Mouse (Mus musculus) kidney, embryonic 15.5 days (tissue): ENCODE results near the gene Mrpl42. TPM values are rescaled to one million over a fixed set of nuclear protein-coding genes. Genes with fewer than 3 reads are reported as not detected.

Experiments
- ATAC-seq: fragments of 200-750 bp; cut with Nextera tagmentation; replicated peaks from 2 replicates; pipeline ENCODE4 v1.8.0; 2017; ENCODE audit warnings: moderate TSS enrichment; ENCODE audit not compliant: low FRiP score
- H3K27ac ChIP-seq: fragments of 300-500 bp; sonication (generic); 2 replicates; pipeline ENCODE4 v1.5.1; 2015; ENCODE audit warnings: mild to moderate bottlenecking, inconsistent platforms
- H3K27me3 ChIP-seq: fragments of 300-500 bp; sonication (generic); 2 replicates; pipeline ENCODE4 v1.6.1; 2015; ENCODE audit warnings: inconsistent platforms
- H3K36me3 ChIP-seq: fragments of 300-500 bp; sonication (generic); 2 replicates; pipeline ENCODE4 v1.6.1; 2015; ENCODE audit warnings: inconsistent platforms
- H3K4me1 ChIP-seq: fragments of 300-500 bp; sonication (generic); 2 replicates; pipeline ENCODE4 v1.6.1; 2015; ENCODE audit warnings: inconsistent platforms
- H3K4me2 ChIP-seq: fragments of 300-500 bp; sonication (generic); 2 replicates; pipeline ENCODE4 v1.6.1; 2015; ENCODE audit warnings: moderate library complexity, mild to moderate bottlenecking, inconsistent platforms
- H3K4me3 ChIP-seq: fragments of 300-500 bp; sonication (generic); replicated peaks from 2 replicates; pipeline ENCODE4 v1.5.1; 2015; ENCODE audit warnings: mild to moderate bottlenecking, inconsistent platforms
- H3K9ac ChIP-seq: fragments of 300-500 bp; sonication (generic); 2 replicates; pipeline ENCODE4 v1.6.1; 2015; ENCODE audit warnings: mild to moderate bottlenecking, inconsistent platforms
- H3K9me3 ChIP-seq: fragments of 300-500 bp; sonication (generic); replicated peaks from 2 replicates; pipeline ENCODE4 v1.6.1; 2016; ENCODE audit warnings: inconsistent platforms
- WGBS: fragments of 180-500 bp; shearing (Covaris S2); methylation state at CpG from one replicate; pipeline ENCODE4 v1.1.7; 2015; ENCODE audit warnings: mixed read lengths; 5-methylcytosine and 5-hydroxymethylcytosine counted together
- polyA plus RNA-seq: library from polyadenylated mRNA; unstranded; fragments of >200 nt; fragmentation: Nextera tagmentation; extraction: Ambion mirVana; gene quantifications from 2 replicates; pipeline ENCODE4 v1.2.1, GENCODE M21; 2015

The Mrpl42 gene
- polyA plus RNA-seq, 1 experiment from 2014 or later = 337 TPM

DNA sequence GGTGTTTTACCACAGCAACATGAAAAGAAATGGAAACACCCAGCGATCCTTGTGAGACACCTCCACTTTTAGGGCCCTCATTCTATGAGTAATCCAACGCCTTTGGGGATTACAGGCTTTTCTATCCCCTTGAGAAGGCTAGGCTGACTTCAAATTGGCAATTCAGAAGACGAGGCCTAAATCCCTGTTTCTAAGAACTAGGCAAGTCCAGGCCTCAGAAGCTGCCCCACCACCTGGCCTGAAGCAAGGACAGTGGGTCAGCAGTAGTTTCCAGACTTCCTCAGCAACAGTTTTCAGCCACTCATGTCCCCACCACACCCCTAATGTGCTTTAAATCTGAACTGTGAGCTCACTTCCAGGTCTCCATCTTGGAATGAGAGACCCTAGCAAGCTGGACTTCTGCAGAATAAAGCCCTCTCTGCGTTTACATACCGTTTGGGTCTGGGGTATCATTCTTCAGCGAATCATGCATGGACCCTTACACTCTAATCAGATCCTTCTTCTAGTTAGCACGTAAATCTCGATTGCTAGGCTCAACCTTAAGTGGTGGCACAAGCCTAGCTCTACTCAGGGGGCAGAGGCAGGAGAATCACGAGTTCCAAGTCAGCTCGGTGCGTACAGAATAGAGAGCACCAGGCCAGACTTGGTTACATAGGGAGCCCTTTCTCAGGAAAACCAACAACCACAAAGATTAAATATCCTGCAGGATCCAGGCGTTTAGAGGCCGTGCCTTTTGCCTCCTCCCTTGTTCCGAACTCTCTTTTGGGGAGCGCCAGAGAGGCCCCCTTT lies 12.2 kb upstream of the Mrpl42 start:
- ATAC-seq = peak; percentile 3; the same call in 1 of the 2 replicates
- 32% methylated on average over 15 of the region's 15 CpGs for WGBS

DNA sequence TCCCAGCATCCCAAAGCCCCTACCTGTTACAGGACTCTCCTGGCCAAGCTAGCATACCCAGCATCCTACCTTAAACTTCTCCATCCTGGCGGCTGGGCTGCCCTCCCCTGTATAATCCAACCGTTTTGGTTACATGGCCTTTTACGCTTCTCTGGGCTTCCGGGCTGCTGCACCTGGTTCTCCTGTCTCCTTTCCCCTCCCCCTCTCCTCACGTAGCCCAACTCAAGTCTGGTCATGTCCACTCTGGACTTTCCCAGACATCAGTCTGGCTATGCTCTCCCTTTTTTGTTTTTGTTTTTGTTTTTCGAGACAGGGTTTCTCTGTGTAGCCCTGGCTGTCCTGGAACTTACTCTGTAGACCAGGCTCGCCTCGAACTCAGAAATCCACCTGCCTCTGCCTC lies 10.9 kb upstream of the Mrpl42 start:
- no peaks in the 10 kb centered on the region for H3K27me3 ChIP-seq
- H3K27ac ChIP-seq = no peak overlapping the region
- no peak overlapping the region for H3K4me3 ChIP-seq
- no peak overlapping the region for H3K4me2 ChIP-seq
- WGBS = 74% methylated on average over 8 of the region's 8 CpGs
- no peak overlapping the region for H3K9ac ChIP-seq
- peaks cover 10% of the 10 kb centered on the region for H3K4me1 ChIP-seq
- H3K9me3 ChIP-seq = no peaks in the 10 kb centered on the region
- H3K36me3 ChIP-seq = no peaks in the 10 kb centered on the region
- ATAC-seq = no peak

More for the DNA sequence above, 12.2 kb upstream of the Mrpl42 start:
- H3K4me1 ChIP-seq = peaks cover 12% of the 10 kb centered on the region
- H3K4me3 ChIP-seq = peak overlapping the region; percentile 87
- no peaks in the 10 kb centered on the region for H3K27me3 ChIP-seq
- H3K4me2 ChIP-seq = peak overlapping the region; percentile 62
- peak overlapping the region; percentile 100 for H3K27ac ChIP-seq
- H3K36me3 ChIP-seq = no peaks in the 10 kb centered on the region
- no peaks in the 10 kb centered on the region for H3K9me3 ChIP-seq
- H3K9ac ChIP-seq = peak overlapping the region; percentile 47

DNA sequence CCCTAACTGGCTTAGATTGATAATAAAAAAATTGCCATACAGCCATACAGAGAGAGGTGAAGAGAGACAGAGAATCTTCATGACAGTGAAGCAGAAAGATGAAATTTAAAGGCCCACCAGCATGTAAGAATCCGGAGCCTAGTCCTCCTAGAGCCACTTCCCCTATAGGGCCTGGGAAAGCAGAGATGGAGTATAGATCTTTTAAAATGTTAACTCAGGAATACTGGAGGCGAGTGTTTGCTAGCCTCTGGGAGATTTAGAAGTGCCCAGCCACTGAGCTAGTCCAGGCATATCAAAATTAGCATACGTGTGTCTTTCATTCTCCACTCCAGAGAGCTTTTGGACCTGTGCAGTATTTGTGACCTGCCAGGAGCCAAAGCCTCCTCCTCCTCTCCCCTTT lies 7.5 kb upstream of the Mrpl42 start:
- Histone ChIP-seq H3K9me3 (no peaks in the 10 kb centered on the region), H3K9ac (no peak overlapping the region), H3K4me2 (no peak overlapping the region), H3K4me3 (no peak overlapping the region), H3K4me1 (no peaks in the 10 kb centered on the region), H3K36me3 (no peaks in the 10 kb centered on the region), H3K27me3 (no peaks in the 10 kb centered on the region), H3K27ac (no peak overlapping the region)
- WGBS = 76% methylated on average over 3 of the region's 3 CpGs
- ATAC-seq = no peak

DNA sequence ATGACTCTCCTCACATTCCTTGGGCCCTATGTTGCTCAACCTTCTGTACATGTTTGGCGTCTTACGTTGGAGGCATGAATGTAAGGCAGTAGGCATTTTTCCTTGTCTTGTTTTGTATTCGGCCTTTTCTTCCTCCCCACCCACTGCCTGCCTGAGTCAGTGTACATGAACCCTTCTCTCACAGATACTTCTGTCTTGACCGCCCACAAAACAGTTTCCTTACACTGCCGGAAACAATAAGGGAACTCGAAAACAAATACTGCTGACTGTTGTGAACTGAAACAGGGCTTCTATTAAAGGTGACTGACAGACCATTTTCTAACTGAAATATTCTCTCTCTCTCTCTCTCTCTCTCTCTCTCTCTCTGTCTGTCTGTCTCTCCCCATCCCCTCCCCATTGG lies 7.1 kb upstream of the Mrpl42 start:
- Histone ChIP-seq H3K9ac (no peak overlapping the region), H3K27me3 (no peaks in the 10 kb centered on the region), H3K36me3 (no peaks in the 10 kb centered on the region), H3K9me3 (no peaks in the 10 kb centered on the region), H3K27ac (no peak overlapping the region), H3K4me1 (no peaks in the 10 kb centered on the region), H3K4me3 (no peak overlapping the region), H3K4me2 (no peak overlapping the region)
- 81% methylated on average over 6 of the region's 6 CpGs for WGBS
- ATAC-seq = no peak

DNA sequence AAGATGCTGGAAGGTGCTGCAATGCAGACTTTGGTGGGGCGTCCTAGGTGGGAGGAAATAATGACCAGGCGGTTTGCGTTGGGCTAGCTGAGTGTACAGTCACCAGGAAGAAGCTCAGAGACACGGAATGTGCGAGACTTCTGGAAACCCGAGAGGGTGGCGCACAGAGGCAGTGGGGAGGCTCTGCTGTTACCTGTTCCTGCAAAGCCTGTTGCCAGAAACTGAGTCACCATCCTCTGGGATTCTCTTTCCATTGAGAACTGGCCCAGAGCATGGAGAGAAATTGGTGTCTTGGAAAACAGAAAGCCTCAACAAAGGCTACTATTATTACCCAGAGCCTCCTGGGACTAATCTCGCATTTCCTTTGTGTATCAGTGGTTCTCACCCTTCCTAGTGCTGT lies 6.4 kb upstream of the Mrpl42 start:
- no peak for ATAC-seq
- no peaks in the 10 kb centered on the region for H3K4me1 ChIP-seq
- no peak overlapping the region for H3K4me2 ChIP-seq
- H3K9ac ChIP-seq = no peak overlapping the region
- H3K27me3 ChIP-seq = no peaks in the 10 kb centered on the region
- H3K4me3 ChIP-seq = no peak overlapping the region
- H3K36me3 ChIP-seq = no peaks in the 10 kb centered on the region
- no peak overlapping the region for H3K27ac ChIP-seq
- WGBS = 81% methylated on average over 8 of the region's 8 CpGs
- no peaks in the 10 kb centered on the region for H3K9me3 ChIP-seq

DNA sequence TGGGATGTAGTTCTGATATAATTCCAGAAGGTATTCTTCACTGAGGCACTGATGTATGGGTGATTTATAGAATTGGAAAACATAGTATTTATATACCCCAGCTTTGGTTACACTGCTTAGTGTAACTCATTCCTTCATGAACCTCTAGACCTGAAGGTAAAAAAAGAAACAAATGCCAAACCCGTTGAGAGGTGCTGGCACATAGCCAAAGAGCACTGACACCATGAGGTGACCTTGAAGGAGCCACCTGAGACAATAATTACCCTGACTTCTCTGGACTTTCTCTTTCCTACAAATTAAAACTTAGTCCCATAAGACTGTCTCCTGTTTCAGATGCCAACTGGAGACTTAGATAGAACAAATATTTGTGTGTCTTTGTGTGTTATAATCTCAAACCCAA lies 2.6 kb upstream of the Mrpl42 start:
- no peak overlapping the region for H3K4me3 ChIP-seq
- no peaks in the 10 kb centered on the region for H3K9me3 ChIP-seq
- WGBS = 14% methylated on average over 1 of the region's 1 CpGs
- H3K4me1 ChIP-seq = peaks cover 10% of the 10 kb centered on the region
- H3K36me3 ChIP-seq = peaks cover 5% of the 10 kb centered on the region; the same call in 1 of the 2 replicates
- H3K27me3 ChIP-seq = no peaks in the 10 kb centered on the region
- H3K4me2 ChIP-seq = no peak overlapping the region
- H3K27ac ChIP-seq = no peak overlapping the region
- no peak overlapping the region for H3K9ac ChIP-seq
- ATAC-seq = no peak

DNA sequence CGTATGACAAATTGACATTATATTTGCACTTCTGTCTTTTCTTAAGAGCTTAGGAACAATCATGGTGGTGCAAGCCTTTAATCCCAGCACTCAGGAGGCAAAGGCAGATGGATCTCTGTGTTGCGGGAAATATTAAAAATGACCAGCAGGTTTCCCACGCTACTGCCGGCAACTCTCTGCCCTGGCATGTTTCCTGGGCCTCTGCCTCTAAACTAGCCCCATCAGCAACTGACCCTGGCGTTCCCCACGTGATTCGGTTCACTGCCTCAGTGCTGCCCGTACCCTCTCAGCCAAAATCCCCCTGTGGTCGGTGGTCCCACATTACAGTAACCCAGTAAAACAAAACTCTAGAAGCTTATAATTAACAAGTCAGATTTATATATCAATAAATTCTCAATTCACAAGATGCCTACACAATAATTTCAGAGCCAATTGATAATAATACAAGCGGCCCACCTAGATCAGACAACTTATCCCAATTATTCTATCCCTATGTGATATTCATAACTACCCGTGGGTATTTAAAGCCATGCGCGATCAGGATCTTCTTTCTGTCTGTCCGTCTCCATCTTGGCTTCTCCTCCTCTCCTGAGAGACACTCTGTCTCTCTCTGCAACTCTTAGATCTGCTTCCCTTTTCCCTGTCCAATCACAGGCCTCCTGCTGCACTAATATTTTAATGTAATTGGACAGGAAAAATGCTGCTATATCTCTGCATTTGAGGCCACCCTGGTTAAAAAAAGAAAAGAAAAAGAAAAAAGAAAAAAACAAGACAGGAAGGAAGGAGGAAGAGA lies 1.9 kb upstream of the Mrpl42 start:
- Histone ChIP-seq H3K4me3 (no peak overlapping the region), H3K4me2 (no peak overlapping the region), H3K4me1 (peaks cover 10% of the 10 kb centered on the region), H3K27me3 (no peaks in the 10 kb centered on the region), H3K9me3 (no peaks in the 10 kb centered on the region), H3K36me3 (peaks cover 5% of the 10 kb centered on the region; the same call in 1 of the 2 replicates), H3K9ac (no peak overlapping the region), H3K27ac (no peak overlapping the region)
- ATAC-seq = no peak
- 82% methylated on average over 14 of the region's 14 CpGs for WGBS

DNA sequence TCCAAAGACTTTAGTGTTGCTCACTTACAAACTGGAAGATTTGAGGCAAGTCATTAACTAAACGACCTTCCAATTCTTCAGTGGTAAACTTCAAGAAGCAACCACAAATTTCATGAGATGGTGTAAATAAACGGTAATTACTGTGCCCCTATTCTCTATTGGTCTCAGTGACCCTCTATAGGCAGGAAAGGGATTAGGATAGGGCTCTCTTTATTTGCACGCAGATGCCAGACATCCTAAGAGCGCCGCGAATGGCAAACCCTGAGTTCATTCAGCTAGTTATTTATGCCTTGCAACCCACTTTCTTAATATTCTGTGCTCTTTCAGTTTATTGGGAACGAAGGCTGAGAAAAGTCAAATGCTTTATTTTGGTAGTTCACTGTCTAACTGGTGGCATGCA lies 707 bp downstream of the Mrpl42 start:
- Histone ChIP-seq H3K4me1 (peaks cover 10% of the 10 kb centered on the region), H3K4me3 (peak overlapping the region; percentile 84), H3K27ac (peak overlapping the region; percentile 91), H3K36me3 (peaks cover 26% of the 10 kb centered on the region), H3K9me3 (no peaks in the 10 kb centered on the region), H3K4me2 (peak overlapping the region; percentile 60), H3K27me3 (no peaks in the 10 kb centered on the region), H3K9ac (peak overlapping the region; percentile 84)
- WGBS = 1% methylated on average over 7 of the region's 7 CpGs
- ATAC-seq = no peak

DNA sequence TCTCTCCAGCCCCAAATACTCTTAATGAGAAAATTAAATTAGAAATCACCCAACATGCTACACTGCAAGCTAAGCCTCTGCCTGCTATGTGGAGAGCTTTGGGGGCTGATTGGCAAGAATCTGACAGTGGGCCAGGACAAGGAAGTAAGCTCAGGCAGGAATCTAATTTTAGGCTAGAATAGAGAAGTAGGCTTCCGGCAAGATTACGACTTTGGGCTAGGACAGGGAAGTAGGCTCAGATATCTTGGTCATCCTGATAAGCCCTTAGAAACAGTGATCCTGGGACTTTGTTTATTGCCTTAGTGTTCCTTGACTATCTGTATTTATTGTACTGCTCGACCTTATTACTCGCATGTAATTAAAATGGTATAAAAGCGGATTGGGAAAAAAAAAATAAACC lies 7.5 kb downstream of the Mrpl42 start:
- Histone ChIP-seq H3K27me3 (no peaks in the 10 kb centered on the region), H3K9me3 (no peaks in the 10 kb centered on the region), H3K4me2 (no peak overlapping the region), H3K4me3 (no peak overlapping the region), H3K27ac (no peak overlapping the region), H3K4me1 (no peaks in the 10 kb centered on the region), H3K9ac (no peak overlapping the region), H3K36me3 (peaks cover 86% of the 10 kb centered on the region)
- 94% methylated on average over 5 of the region's 5 CpGs for WGBS
- ATAC-seq = no peak

DNA sequence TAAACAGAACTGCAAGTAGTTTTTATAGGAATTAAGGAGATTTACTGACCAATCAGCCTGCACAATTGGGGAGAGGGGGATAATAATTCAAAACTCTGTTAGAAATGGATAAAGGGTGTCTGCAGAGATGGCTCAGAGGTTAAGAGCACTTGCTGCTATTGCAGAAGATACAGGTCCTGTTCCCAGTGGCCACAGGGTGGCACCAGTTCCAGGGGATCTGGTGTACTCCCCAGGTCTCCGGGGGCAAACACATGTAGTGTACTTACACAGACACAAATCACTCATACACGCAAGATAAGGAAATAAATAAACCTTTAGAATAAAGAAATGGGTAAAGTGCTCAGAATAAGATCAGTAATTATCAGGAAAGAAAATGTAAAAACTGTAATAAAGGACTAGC lies 12.1 kb downstream of the Mrpl42 start:
- H3K27ac ChIP-seq = no peak overlapping the region
- H3K4me3 ChIP-seq = no peak overlapping the region
- no peak overlapping the region for H3K9ac ChIP-seq
- no peaks in the 10 kb centered on the region for H3K4me1 ChIP-seq
- no peaks in the 10 kb centered on the region for H3K27me3 ChIP-seq
- peaks cover 97% of the 10 kb centered on the region for H3K36me3 ChIP-seq
- 77% methylated on average over 2 of the region's 2 CpGs for WGBS
- H3K4me2 ChIP-seq = no peak overlapping the region
- no peak for ATAC-seq
- no peaks in the 10 kb centered on the region for H3K9me3 ChIP-seq

DNA sequence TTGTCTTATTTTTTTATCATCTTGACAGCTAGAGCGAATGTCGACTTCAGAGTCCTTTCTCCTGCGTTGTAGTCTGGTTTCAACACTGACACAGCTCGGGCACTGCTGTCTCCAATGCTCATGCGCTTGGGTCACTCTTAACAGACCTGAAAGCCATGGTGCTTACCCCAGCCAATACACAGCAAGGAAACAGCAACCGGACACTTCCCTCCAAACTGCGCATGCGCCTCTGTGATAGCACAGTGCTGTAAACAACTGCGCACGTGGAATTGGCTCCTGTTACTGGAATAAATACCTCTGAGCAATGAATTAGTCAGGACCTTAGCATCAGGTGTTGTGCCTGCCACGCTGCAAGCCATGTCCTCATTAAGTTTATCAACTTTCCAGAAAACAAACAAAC lies 24.2 kb downstream of the Mrpl42 start:
- Histone ChIP-seq H3K4me3 (no peak overlapping the region), H3K9ac (no peak overlapping the region), H3K9me3 (no peaks in the 10 kb centered on the region), H3K4me1 (no peaks in the 10 kb centered on the region), H3K36me3 (peaks cover 25% of the 10 kb centered on the region), H3K27ac (no peak overlapping the region), H3K4me2 (no peak overlapping the region), H3K27me3 (no peaks in the 10 kb centered on the region)
- WGBS = 83% methylated on average over 11 of the region's 11 CpGs
- no peak for ATAC-seq

DNA sequence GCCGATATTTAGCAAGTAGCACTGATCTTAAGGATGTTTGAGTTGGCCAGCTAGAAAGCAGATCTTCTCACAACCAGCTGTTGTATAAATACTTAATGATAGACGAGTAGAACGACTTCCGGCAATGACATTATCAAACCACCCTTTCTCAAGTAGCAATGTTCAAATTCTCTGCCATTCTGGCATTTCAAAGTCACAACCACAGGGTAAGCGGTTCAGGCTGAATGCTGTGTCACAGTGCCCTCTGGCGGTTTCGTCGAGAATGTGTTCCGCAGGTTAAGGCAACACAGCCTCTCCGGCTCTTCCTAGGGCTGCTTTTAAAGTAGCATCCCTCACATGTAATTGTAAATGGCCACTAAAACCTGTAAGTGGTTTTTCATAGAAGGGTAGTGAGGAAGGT lies 25.8 kb downstream of the Mrpl42 start:
- WGBS = 10% methylated on average over 10 of the region's 10 CpGs
- H3K27ac ChIP-seq = no peak overlapping the region
- H3K4me1 ChIP-seq = no peaks in the 10 kb centered on the region
- H3K4me3 ChIP-seq = no peak overlapping the region
- no peak overlapping the region for H3K4me2 ChIP-seq
- no peak overlapping the region for H3K9ac ChIP-seq
- no peaks in the 10 kb centered on the region for H3K27me3 ChIP-seq
- peaks cover 12% of the 10 kb centered on the region for H3K36me3 ChIP-seq
- 0 out of 2 replicates have a peak, but pooled peaks have one; percentile 36 for ATAC-seq
- no peaks in the 10 kb centered on the region for H3K9me3 ChIP-seq
